Mouse (Mus musculus): Measurements from ENCODE around the gene Mtrf1. TPM values are rescaled to one million over a fixed set of nuclear protein-coding genes. Genes with fewer than 3 reads are reported as not detected.
A peak's percentile ranks its signal among the peaks of the same experiment; 100 is the strongest.
"Not testable (repeated sequence)": the region's sequence is repeated elsewhere in the genome, so short reads cannot be mapped to it uniquely, and the experiment has no call there.

The Mtrf1 gene
- total RNA-seq, 2 experiments from 2014 or later: 5.0 to 6.7 TPM

GRCm38 (mm10) chr14:79410662-79411061 is 13.1 kb downstream of the Mtrf1 start:
- TF ChIP-seq CTCF (IDR thresholded peaks at IDR 0.05): no peak
- H3K4me3 ChIP-seq: no peak overlapping the region
- H3K27ac ChIP-seq: no peak overlapping the region
- intact Hi-C loops (cut with DNase I): no loop called here
- no peak for DNase-seq (ENCODE audit: extremely low spot score in 1 of 2, low spot score in 2 of 2)

- no peak for TF ChIP-seq CTCF (IDR thresholded peaks at IDR 0.05)
- H3K4me3 ChIP-seq: no peak overlapping the region
- intact Hi-C loops (cut with DNase I): no loop called here
These were observed 15.5 kb downstream of the Mtrf1 start for GRCm38 (mm10) chr14:79413121-79413520.

GRCm38 (mm10) chr14:79420083-79420685 is 22.6 kb downstream of the Mtrf1 start:
- no peak overlapping the region for H3K27ac ChIP-seq
- intact Hi-C loops (cut with DNase I): loop anchor here (2.0 kb wide), 1 partner anchor 45 kb away; no protein-coding TSS in a partner anchor
- no peak for DNase-seq (ENCODE audit: extremely low spot score in 1 of 2, low spot score in 2 of 2)
- H3K4me3 ChIP-seq: no peak overlapping the region
- TF ChIP-seq CTCF (IDR thresholded peaks at IDR 0.05): no peak

More at GRCm38 (mm10) chr14:79413121-79413520, 15.5 kb downstream of the Mtrf1 start:
- no peak overlapping the region for H3K27ac ChIP-seq
- DNase-seq (ENCODE audit: extremely low spot score in 1 of 2, low spot score in 2 of 2): no peak

- Histone ChIP-seq H3K4me3 (peak within 1 kb of the TSS; percentile 55), H3K27ac (peak within 1 kb of the TSS; percentile 83)
- intact Hi-C loops (cut with DNase I): loop anchor here (2.0 kb wide), 1 partner anchor 25 kb away; the partner anchor contains the start of gene Kbtbd6
These were observed 28.6 kb downstream of the Mtrf1 start, which contains the start of gene Kbtbd7 for GRCm38 (mm10) chr14:79425979-79426729. Gene Kbtbd7, plus strand, starts transcription at chr14:79426511.

GRCm38 (mm10) chr14:79426730-79427365 is 29.3 kb downstream of the Mtrf1 start:
- not testable (repeated sequence) for DNase-seq (ENCODE audit: extremely low spot score in 1 of 2, low spot score in 2 of 2); H3K27ac ChIP-seq
- peak overlapping the region; percentile 55 for H3K4me3 ChIP-seq
- intact Hi-C loops (cut with DNase I): loop anchor here (2.0 kb wide), 1 partner anchor 24 kb away; the partner anchor contains the start of gene Kbtbd6

More at GRCm38 (mm10) chr14:79425979-79426729, 28.6 kb downstream of the Mtrf1 start, which contains the start of gene Kbtbd7:
- no peak for TF ChIP-seq CTCF (IDR thresholded peaks at IDR 0.05)
- peak; percentile 87 to 93 for DNase-seq (ENCODE audit: extremely low spot score in 1 of 2, low spot score in 2 of 2)

GRCm38 (mm10) chr14:79434068-79434467 is 36.5 kb downstream of the Mtrf1 start:
- no peak for TF ChIP-seq CTCF (IDR thresholded peaks at IDR 0.05)
- intact Hi-C loops (cut with DNase I): no loop called here
- DNase-seq (ENCODE audit: extremely low spot score in 1 of 2, low spot score in 2 of 2): no peak
- Histone ChIP-seq H3K27ac (no peak overlapping the region), H3K4me3 (no peak overlapping the region)

GRCm38 (mm10) chr14:79440655-79441054 is 43.1 kb downstream of the Mtrf1 start:
- intact Hi-C loops (cut with DNase I): no loop called here
- DNase-seq (ENCODE audit: extremely low spot score in 1 of 2, low spot score in 2 of 2): no peak
- Histone ChIP-seq H3K4me3 (no peak overlapping the region), H3K27ac (no peak overlapping the region)
- TF ChIP-seq CTCF (IDR thresholded peaks at IDR 0.05): no peak

- no peak for TF ChIP-seq CTCF (IDR thresholded peaks at IDR 0.05)
- Histone ChIP-seq H3K27ac (no peak overlapping the region), H3K4me3 (no peak overlapping the region)
- intact Hi-C loops (cut with DNase I): no loop called here
- DNase-seq (ENCODE audit: extremely low spot score in 1 of 2, low spot score in 2 of 2): no peak
These were observed 43.9 kb downstream of the Mtrf1 start for GRCm38 (mm10) chr14:79441441-79441840.

GRCm38 (mm10) chr14:79444601-79445000 is 47.0 kb downstream of the Mtrf1 start:
- H3K27ac ChIP-seq: no peak overlapping the region
- no peak for TF ChIP-seq CTCF (IDR thresholded peaks at IDR 0.05)
- no peak overlapping the region for H3K4me3 ChIP-seq
- DNase-seq (ENCODE audit: extremely low spot score in 1 of 2, low spot score in 2 of 2): no peak
- intact Hi-C loops (cut with DNase I): loop anchor here (2.0 kb wide), 1 partner anchor 14 kb away; no protein-coding TSS in a partner anchor

- intact Hi-C loops (cut with DNase I): loop anchor here (2.0 kb wide), 1 partner anchor 14 kb away; no protein-coding TSS in a partner anchor
- peak; percentile 26 to 28 for DNase-seq (ENCODE audit: extremely low spot score in 1 of 2, low spot score in 2 of 2)
- TF ChIP-seq CTCF (IDR thresholded peaks at IDR 0.05): no peak
- Histone ChIP-seq H3K4me3 (peak overlapping the region; percentile 31), H3K27ac (peak overlapping the region; percentile 24; the same call in 1 of the 2 replicates)
These were observed 47.6 kb downstream of the Mtrf1 start for GRCm38 (mm10) chr14:79445055-79445620.

GRCm38 (mm10) chr14:79451681-79452590 is 54.4 kb downstream of the Mtrf1 start, which contains the start of gene Kbtbd6:
Gene Kbtbd6, plus strand, starts transcription at chr14:79451835.
- not testable (repeated sequence) for H3K27ac ChIP-seq
- intact Hi-C loops (cut with DNase I): loop anchor here (2.0 kb wide), 1 partner anchor 25 kb away; the partner anchor contains the start of gene Kbtbd7
- peak; percentile 69 to 72 for DNase-seq (ENCODE audit: extremely low spot score in 1 of 2, low spot score in 2 of 2)
- H3K4me3 ChIP-seq: peak within 1 kb of the TSS; percentile 70

- H3K27ac ChIP-seq; intact Hi-C loops (cut with DNase I); DNase-seq (ENCODE audit: extremely low spot score in 1 of 2, low spot score in 2 of 2); H3K4me3 ChIP-seq: not testable (repeated sequence)
These were observed 55.0 kb downstream of the Mtrf1 start for GRCm38 (mm10) chr14:79452591-79452934.

Data from left cerebral cortex, adult 2 months (tissue).